Mouse (Mus musculus): ENCODE measurements at regions not wholly inside any gene's neighbourhood (a gene's known extent, or its start where the extent isn't known, plus 50 kb on each side); places are given as distances from the start of the nearest gene placed in this dataset.

DNA sequence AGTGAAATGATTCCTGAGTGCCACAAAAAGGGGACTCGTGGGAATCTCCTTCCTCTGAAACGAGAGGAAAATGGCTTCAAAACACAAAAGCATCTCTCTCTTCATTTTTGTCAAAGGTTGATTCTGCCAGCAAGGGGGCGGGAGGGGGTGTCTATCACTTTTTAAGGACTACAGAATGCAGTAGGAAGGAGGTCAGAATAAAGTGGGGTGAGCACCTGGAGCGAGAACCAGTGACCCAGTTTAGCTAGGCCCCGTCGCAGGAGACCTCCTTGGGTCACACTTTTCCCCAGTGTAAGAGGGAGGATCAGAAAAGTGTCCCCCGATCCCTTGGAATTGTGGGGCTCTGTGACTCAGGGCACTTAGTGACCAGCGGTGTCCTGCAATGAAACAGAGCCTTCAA, 133.1 kb downstream of the Tgfb2 start:
- peaks cover 52% of the 10 kb centered on the region for H3K9me3 ChIP-seq
- H3K36me3 ChIP-seq (replicated peaks; ENCODE audit: low read length) = no peaks in the 10 kb centered on the region
- H3K4me1 ChIP-seq = no peaks in the 10 kb centered on the region
- H3K4me3 ChIP-seq (replicated peaks) = no peak overlapping the region
- no peaks in the 10 kb centered on the region for H3K27me3 ChIP-seq (replicated peaks)
- TF ChIP-seq GATA1 (IDR thresholded peaks at IDR 0.05; ENCODE audit: borderline replicate concordance, low read length) (no peak), FLI1 (IDR thresholded peaks at IDR 0.05; ENCODE audit: low read length) (no peak)

DNA sequence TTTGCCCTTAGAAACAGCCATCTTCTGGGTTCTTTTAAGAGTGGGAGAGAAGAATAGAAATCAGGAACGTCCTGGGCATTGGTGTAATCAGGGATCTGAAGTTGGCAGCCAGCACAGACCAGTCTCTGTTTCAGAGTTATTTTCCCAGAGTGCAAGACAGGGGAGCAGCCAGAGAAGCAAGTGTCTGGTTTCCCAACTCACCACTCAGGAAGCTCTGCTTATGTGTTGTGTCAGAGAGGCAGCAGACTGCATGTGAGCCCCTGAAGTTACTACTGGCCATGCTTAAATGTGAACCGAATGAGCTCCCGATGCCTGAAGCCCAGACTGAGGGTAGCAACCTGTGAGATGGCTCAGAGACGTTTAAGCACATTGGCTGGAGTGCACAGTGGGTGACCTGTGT, 133.7 kb downstream of the Tgfb2 start:
- Histone ChIP-seq H3K9me3 (peaks cover 54% of the 10 kb centered on the region), H3K4me1 (no peaks in the 10 kb centered on the region), H3K27me3 (replicated peaks) (no peaks in the 10 kb centered on the region), H3K36me3 (replicated peaks; ENCODE audit: low read length) (no peaks in the 10 kb centered on the region), H3K4me3 (replicated peaks) (no peak overlapping the region)
- TF ChIP-seq FLI1 (IDR thresholded peaks at IDR 0.05; ENCODE audit: low read length) = no peak
- no peak for TF ChIP-seq GATA1 (IDR thresholded peaks at IDR 0.05; ENCODE audit: borderline replicate concordance, low read length)

DNA sequence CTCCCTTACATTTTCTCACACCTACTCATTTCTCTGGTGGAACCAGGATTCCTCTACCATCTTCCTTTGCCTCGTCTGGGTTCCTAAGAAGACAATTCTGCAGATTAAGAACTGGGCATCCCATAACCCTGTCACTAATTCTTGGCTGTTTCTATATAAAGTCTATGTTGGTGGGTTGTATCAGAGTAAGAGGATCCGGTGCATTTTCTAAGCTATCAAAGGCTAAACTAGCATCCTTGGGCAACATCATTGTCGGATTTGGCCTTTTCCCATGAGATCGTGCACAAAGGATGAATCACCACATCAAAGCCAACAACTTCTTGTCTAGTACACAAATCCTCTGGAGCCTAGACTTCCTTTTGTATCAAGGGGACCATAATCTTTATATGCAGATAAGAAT, 137.3 kb downstream of the Tgfb2 start:
- Histone ChIP-seq H3K27me3 (replicated peaks) (no peaks in the 10 kb centered on the region), H3K4me3 (replicated peaks) (no peak overlapping the region), H3K9me3 (peaks cover 49% of the 10 kb centered on the region), H3K36me3 (replicated peaks; ENCODE audit: low read length) (no peaks in the 10 kb centered on the region), H3K4me1 (no peaks in the 10 kb centered on the region)
- TF ChIP-seq FLI1 (IDR thresholded peaks at IDR 0.05; ENCODE audit: low read length) (no peak), GATA1 (IDR thresholded peaks at IDR 0.05; ENCODE audit: borderline replicate concordance, low read length) (no peak)

DNA sequence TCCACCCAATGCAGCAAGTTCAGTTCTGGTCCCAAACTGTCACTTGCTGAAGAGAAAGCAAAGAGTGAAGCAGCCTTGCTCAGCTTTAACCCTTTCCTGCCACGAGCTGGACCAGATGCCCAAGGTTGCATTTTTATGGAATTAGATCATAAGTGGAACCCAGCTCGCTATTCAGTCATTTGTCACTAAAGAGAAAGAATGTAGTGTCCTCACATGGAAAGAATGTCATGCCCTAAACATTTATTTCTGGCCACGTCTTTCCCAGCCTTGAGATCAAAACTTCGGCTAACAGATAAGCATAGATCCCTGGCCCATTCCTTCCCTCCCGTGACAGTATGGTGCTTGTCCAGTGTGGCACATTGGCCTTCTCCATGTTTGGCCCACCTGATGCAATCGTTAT, 137.7 kb downstream of the Tgfb2 start:
- H3K4me1 ChIP-seq = no peaks in the 10 kb centered on the region
- peaks cover 49% of the 10 kb centered on the region for H3K9me3 ChIP-seq
- H3K27me3 ChIP-seq (replicated peaks) = no peaks in the 10 kb centered on the region
- TF ChIP-seq GATA1 (IDR thresholded peaks at IDR 0.05; ENCODE audit: borderline replicate concordance, low read length) (no peak), FLI1 (IDR thresholded peaks at IDR 0.05; ENCODE audit: low read length) (no peak)
- H3K36me3 ChIP-seq (replicated peaks; ENCODE audit: low read length) = no peaks in the 10 kb centered on the region
- H3K4me3 ChIP-seq (replicated peaks) = no peak overlapping the region

DNA sequence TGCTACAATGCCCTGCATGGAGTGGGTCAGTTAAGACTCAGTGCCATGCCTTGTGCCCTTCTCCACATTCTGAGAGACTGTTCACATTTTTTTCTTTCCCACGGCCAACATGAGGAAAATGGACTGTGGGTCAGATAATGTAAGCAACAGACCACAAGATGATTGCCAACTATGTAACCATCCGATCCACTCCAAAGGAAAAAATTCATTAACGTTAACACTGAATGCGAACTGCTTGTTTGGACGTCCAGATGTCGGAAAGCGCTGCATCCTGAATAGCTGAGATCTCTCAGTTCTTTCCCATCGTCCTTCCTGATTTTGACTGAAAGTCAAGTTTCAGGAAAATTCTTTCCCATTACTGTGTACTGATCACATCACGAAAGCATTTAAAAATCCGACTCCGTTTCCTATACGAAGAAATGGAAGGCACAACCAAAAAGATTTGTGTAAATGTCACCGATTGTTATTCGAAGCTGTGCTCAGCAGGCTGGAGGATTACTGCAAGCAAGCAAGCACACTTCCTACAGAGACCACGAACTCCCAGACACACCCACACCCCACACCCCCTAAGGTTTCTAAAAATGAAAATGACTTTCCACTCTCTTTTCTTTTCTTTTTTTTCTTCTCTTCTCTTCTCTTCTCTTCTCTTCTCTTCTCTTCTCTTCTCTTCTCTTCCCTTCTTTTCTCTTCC, 138.5 kb downstream of the Tgfb2 start:
- no peak overlapping the region for H3K4me3 ChIP-seq (replicated peaks)
- no peaks in the 10 kb centered on the region for H3K4me1 ChIP-seq
- no peaks in the 10 kb centered on the region for H3K27me3 ChIP-seq (replicated peaks)
- no peaks in the 10 kb centered on the region for H3K36me3 ChIP-seq (replicated peaks; ENCODE audit: low read length)
- TF ChIP-seq FLI1 (IDR thresholded peaks at IDR 0.05; ENCODE audit: low read length) = no peak
- TF ChIP-seq GATA1 (IDR thresholded peaks at IDR 0.05; ENCODE audit: borderline replicate concordance, low read length) = no peak
- peaks cover 46% of the 10 kb centered on the region for H3K9me3 ChIP-seq

DNA sequence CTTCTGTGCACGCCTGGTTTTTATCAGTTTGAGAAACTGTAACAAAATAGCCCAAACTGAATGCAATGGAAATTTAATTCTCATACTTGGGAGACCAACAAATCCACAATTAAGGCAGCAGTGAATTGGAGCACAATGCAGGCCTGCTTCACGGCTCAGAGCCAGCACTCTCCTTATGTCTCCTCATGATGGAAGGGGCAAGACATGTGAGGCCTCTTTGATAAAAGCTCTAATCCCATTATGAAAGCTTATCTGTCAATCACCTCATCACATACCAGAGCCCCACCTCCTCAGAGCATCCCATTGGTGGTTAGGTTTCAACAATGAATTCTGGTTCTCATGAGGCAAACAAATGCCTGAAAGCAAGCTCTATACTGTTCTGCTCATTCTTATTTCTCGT, 143.8 kb downstream of the Tgfb2 start:
- H3K9me3 ChIP-seq = peaks cover 60% of the 10 kb centered on the region
- no peaks in the 10 kb centered on the region for H3K4me1 ChIP-seq
- TF ChIP-seq GATA1 (IDR thresholded peaks at IDR 0.05; ENCODE audit: borderline replicate concordance, low read length) = no peak
- TF ChIP-seq FLI1 (IDR thresholded peaks at IDR 0.05; ENCODE audit: low read length) = no peak
- no peak overlapping the region for H3K4me3 ChIP-seq (replicated peaks)
- no peaks in the 10 kb centered on the region for H3K27me3 ChIP-seq (replicated peaks)
- no peaks in the 10 kb centered on the region for H3K36me3 ChIP-seq (replicated peaks; ENCODE audit: low read length)

DNA sequence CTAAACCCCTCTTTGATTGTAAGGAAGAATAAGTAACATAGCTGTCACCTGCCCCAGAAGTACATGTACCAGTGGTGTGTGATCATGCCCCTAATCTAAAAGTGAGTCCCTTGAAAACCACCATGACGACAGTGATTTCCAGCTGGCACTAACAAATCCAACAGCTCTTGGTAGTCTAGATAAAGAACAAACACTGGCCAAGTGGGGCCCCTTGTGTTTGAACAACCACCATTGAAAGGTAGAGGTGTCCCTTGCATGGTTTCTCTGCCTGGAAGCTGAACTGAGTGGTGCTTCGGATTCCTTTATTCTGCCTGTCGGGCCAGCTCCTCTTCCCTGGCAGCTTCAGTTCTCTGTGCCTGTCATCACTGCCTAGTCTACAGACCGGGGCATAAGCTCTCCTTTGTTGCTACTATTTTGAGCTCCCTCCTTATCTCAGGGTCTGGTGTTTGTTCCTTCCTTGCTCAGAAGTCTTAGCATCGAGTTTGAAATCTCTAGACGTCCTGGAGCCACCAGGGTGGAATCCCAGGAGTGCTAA, 150.3 kb downstream of the Tgfb2 start:
- H3K36me3 ChIP-seq (replicated peaks; ENCODE audit: low read length) = no peaks in the 10 kb centered on the region
- TF ChIP-seq FLI1 (IDR thresholded peaks at IDR 0.05; ENCODE audit: low read length) (no peak), GATA1 (IDR thresholded peaks at IDR 0.05; ENCODE audit: borderline replicate concordance, low read length) (no peak)
- no peak overlapping the region for H3K4me3 ChIP-seq (replicated peaks)
- no peaks in the 10 kb centered on the region for H3K4me1 ChIP-seq
- H3K9me3 ChIP-seq = peaks cover 60% of the 10 kb centered on the region
- H3K27me3 ChIP-seq (replicated peaks) = no peaks in the 10 kb centered on the region

DNA sequence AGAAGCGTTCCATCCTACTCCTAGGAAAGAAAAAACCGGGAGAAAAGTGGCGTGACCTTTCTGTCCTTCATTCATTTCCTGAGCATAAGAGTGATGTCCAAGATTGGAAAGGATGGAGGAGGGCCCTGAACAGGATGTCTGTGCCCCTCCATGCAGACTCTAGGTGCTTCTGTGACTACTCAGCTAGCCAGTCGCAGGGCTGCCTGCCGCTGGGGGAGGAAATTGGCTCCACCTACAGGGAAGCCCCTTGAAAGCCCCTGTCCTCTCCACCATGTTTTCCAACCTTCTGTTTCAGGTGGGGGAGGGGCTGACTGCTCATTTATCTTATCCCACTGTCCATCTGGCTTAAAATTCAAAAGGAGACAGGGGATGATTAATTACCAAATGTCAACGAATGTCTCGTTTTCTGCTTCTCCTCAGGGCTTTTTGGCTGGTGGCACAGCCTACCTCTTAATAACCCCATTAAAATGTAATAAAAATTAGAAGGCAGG, 151.2 kb downstream of the Tgfb2 start:
- no peak for TF ChIP-seq FLI1 (IDR thresholded peaks at IDR 0.05; ENCODE audit: low read length)
- TF ChIP-seq GATA1 (IDR thresholded peaks at IDR 0.05; ENCODE audit: borderline replicate concordance, low read length) = no peak
- Histone ChIP-seq H3K27me3 (replicated peaks) (no peaks in the 10 kb centered on the region), H3K4me1 (no peaks in the 10 kb centered on the region), H3K9me3 (peaks cover 53% of the 10 kb centered on the region), H3K4me3 (replicated peaks) (no peak overlapping the region), H3K36me3 (replicated peaks; ENCODE audit: low read length) (no peaks in the 10 kb centered on the region)

DNA sequence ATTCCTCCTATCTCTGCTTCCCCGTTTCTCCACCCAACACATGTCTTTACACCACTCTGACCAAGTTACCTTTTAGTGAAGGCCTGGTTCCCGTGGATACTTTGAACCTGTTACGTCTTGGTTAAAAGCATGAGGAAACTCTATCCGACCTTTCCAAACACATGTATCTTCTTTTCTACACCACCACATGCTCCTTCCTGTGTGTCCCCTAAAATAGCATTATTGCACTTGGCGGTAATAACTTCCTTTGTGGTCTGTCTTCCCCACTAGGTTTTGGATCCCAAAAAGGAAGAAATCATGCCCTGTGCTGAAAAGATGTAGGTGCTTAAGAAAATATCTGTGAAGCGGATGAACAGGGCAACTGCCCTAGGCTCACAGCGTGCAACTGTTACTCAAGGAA, 153.1 kb downstream of the Tgfb2 start:
- Histone ChIP-seq H3K4me3 (replicated peaks) (no peak overlapping the region), H3K4me1 (no peaks in the 10 kb centered on the region), H3K36me3 (replicated peaks; ENCODE audit: low read length) (no peaks in the 10 kb centered on the region), H3K27me3 (replicated peaks) (no peaks in the 10 kb centered on the region), H3K9me3 (peaks cover 51% of the 10 kb centered on the region)
- TF ChIP-seq FLI1 (IDR thresholded peaks at IDR 0.05; ENCODE audit: low read length) = no peak
- no peak for TF ChIP-seq GATA1 (IDR thresholded peaks at IDR 0.05; ENCODE audit: borderline replicate concordance, low read length)

DNA sequence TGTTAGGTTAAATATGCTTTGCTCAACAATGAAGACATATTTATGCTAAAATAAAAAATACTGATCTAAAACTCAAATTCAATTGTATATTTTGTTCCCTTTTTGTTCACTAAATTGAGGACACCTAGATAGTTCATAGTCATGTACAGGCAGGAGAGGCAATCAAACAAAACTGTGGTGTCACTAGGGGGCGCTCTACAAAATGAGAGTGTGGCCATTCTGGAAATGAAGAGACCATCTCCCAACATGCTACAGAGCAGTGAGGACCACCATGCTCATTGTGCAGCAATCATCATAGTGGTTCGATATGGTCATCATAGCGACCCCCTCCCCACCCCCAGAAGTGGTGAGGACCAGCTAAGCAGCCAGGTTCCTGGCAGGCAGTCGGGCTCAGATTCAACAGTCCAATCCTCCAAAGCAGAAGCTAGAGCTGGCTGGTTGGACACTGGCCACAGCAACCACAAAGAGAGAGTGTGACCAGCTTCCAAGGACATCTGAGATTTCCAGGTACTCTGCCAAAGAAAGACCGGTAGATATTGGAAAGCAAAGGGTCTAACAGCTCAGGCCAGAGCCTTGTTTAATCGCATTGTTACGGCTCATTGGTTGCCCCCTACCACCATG, 155.4 kb downstream of the Tgfb2 start:
- no peak for TF ChIP-seq FLI1 (IDR thresholded peaks at IDR 0.05; ENCODE audit: low read length)
- no peak for TF ChIP-seq GATA1 (IDR thresholded peaks at IDR 0.05; ENCODE audit: borderline replicate concordance, low read length)
- Histone ChIP-seq H3K4me1 (no peaks in the 10 kb centered on the region), H3K4me3 (replicated peaks) (no peak overlapping the region), H3K36me3 (replicated peaks; ENCODE audit: low read length) (no peaks in the 10 kb centered on the region), H3K27me3 (replicated peaks) (no peaks in the 10 kb centered on the region), H3K9me3 (peaks cover 55% of the 10 kb centered on the region)

Data from megakaryocyte, embryonic 14.5 days (primary cell).